Mouse (Mus musculus) heart, adult 2 months (tissue): ENCODE measurements around the gene Gm20696. TPM values are rescaled to one million over a fixed set of nuclear protein-coding genes. Genes with fewer than 3 reads are reported as not detected.

Experiments
- DNase-seq, 2 experiments: peaks; one replicate each; pipeline ENCODE4 v3.0.0; 2021
- H3K27ac ChIP-seq: fragments of 200-600 bp; 2 replicates; pipeline ENCODE4 v1.8.1; 2022
- H3K27me3 ChIP-seq: fragments of 200-500 bp; 2 replicates; pipeline ENCODE4 v1.6.1; 2012; ENCODE audit warnings: mild to moderate bottlenecking, low read length, inconsistent platforms, mixed read lengths; ENCODE audit not compliant: control insufficient read depth, insufficient read depth
- H3K36me3 ChIP-seq: fragments of 200-500 bp; 2 replicates; pipeline ENCODE4 v1.6.1; 2012; ENCODE audit warnings: low read length, inconsistent platforms; ENCODE audit not compliant: control insufficient read depth, insufficient read depth
- H3K4me1 ChIP-seq: fragments of 200-500 bp; 2 replicates; pipeline ENCODE4 v1.6.1; 2011; ENCODE audit warnings: low read length; ENCODE audit not compliant: control insufficient read depth, insufficient read depth
- H3K4me3 ChIP-seq: fragments of 200-600 bp; 2 replicates; pipeline ENCODE4 v1.8.1; 2022
- H3K79me2 ChIP-seq: fragments of 200-500 bp; replicated peaks from 2 replicates; pipeline ENCODE4 v1.6.1; 2012; ENCODE audit warnings: mild to moderate bottlenecking, inconsistent platforms, low read length, moderate library complexity, mixed read lengths; ENCODE audit not compliant: control insufficient read depth, insufficient read depth
- H3K9ac ChIP-seq: fragments of 200-500 bp; 2 replicates; pipeline ENCODE4 v1.6.1; 2012; ENCODE audit warnings: low read depth, mild to moderate bottlenecking, control low read depth, inconsistent platforms, low read length, mixed read lengths
- CTCF ChIP-seq: fragments of 200-600 bp; IDR thresholded peaks from 2 replicates; pipeline ENCODE4 v1.8.1; 2022; ENCODE audit warnings: antibody characterized with exemption, mild to moderate bottlenecking, moderate library complexity
- EP300 ChIP-seq: fragments of 200-500 bp; IDR thresholded peaks from 2 replicates; pipeline ENCODE4 v1.6.1; 2011; ENCODE audit warnings: low read depth, low read length, control low read depth; ENCODE audit not compliant: insufficient read depth
- POLR2A ChIP-seq: fragments of 200-500 bp; IDR thresholded peaks from 2 replicates; pipeline ENCODE4 v1.6.1; 2011; ENCODE audit warnings: mild to moderate bottlenecking, low read depth, low read length, control low read depth; ENCODE audit not compliant: insufficient read depth
- WGBS: fragments of 180-500 bp; shearing (Covaris S2); methylation state at CpG from one replicate; pipeline ENCODE4 v1.1.7; 2018; 5-methylcytosine and 5-hydroxymethylcytosine counted together
- intact Hi-C: fragments of 180-260 bp; cut with DNase I; formaldehyde crosslinking; loops from one replicate; pipeline ENCODE4 v1.15.1; 2025
- polyA plus RNA-seq: library from polyadenylated mRNA; depleted of rRNA; stranded (reverse); fragments of >200 nt; gene quantifications from 2 replicates; pipeline ENCODE4 v1.2.3, GENCODE M21; 2012
- total RNA-seq, 2 experiments: library from RNA; stranded (reverse); gene quantifications; 2 replicates each; pipeline ENCODE4 v1.2.3; 2021

Gm20696 gene
- total and polyA plus RNA-seq, 3 experiments: 0.61 to 1.7 (median 1.4) TPM

GRCm38 (mm10) chr6:99364545-99364944 lies 302.1 kb downstream of the Gm20696 start:
- H3K79me2 ChIP-seq: no peaks in the 10 kb centered on the region
- TF ChIP-seq EP300 (no peak), CTCF (no peak), POLR2A (no peak)
- H3K27me3 ChIP-seq: no peaks in the 10 kb centered on the region
- peaks cover 10% of the 10 kb centered on the region for H3K4me1 ChIP-seq
- no peak overlapping the region for H3K9ac ChIP-seq
- H3K36me3 ChIP-seq: no peaks in the 10 kb centered on the region; the same call in 1 of the 2 replicates
- no peak overlapping the region for H3K4me3 ChIP-seq
- H3K27ac ChIP-seq: no peak overlapping the region
- DNase-seq: no peak
- whole genome bisulfite sequencing: 47% methylated on average over 6 of the region's 6 CpGs
- intact Hi-C loops: no loop called here

DNA sequence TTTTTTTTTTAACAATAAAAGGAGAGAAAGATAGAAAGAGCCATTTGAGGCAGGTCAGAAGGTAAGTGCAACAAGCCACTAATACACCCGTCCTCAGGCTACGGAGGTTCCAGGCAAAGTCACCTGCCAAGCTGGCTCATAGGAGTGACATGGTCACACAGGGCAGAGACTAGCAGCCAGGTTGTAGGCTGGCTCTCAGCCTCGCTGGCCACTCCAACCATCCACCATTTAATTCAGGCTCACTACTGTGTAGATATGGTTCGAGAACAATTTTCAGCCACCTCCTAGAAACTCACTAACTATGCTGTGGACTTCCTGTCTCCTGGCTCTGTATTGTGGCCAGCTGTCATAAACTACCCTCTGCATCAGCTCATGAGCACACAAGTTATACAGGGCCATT lies 306.0 kb downstream of the Gm20696 start:
- WGBS: 35% methylated on average over 4 of the region's 4 CpGs
- intact Hi-C loops: no loop called here
- Histone ChIP-seq H3K4me3 (no peak overlapping the region), H3K4me1 (peaks cover 14% of the 10 kb centered on the region), H3K27me3 (no peaks in the 10 kb centered on the region), H3K27ac (peak overlapping the region; percentile 73), H3K79me2 (no peaks in the 10 kb centered on the region), H3K36me3 (no peaks in the 10 kb centered on the region), H3K9ac (no peak overlapping the region)
- TF ChIP-seq CTCF: no peak
- TF ChIP-seq EP300: no peak
- no peak for DNase-seq

GRCm38 (mm10) chr6:99359765-99360499 lies 306.7 kb downstream of the Gm20696 start:
- H3K27me3 ChIP-seq: no peaks in the 10 kb centered on the region
- H3K79me2 ChIP-seq: no peaks in the 10 kb centered on the region
- H3K9ac ChIP-seq: no peak overlapping the region
- no peak overlapping the region for H3K4me3 ChIP-seq
- intact Hi-C loops: no loop called here
- DNase-seq: no peak
- peak overlapping the region; percentile 73 for H3K27ac ChIP-seq
- TF ChIP-seq POLR2A (no peak), EP300 (no peak), CTCF (no peak)
- H3K36me3 ChIP-seq: no peaks in the 10 kb centered on the region
- H3K4me1 ChIP-seq: peaks cover 14% of the 10 kb centered on the region
- 29% methylated on average over 6 of the region's 6 CpGs for WGBS

- TF ChIP-seq POLR2A: no peak
- no peak for TF ChIP-seq EP300
- no peak for TF ChIP-seq CTCF
Measured at GRCm38 (mm10) chr6:99359036-99359698, 307.4 kb downstream of the Gm20696 start.

GRCm38 (mm10) chr6:99357931-99358330 lies 308.7 kb downstream of the Gm20696 start:
- no peaks in the 10 kb centered on the region for H3K79me2 ChIP-seq
- no peak overlapping the region for H3K9ac ChIP-seq
- peaks cover 14% of the 10 kb centered on the region for H3K4me1 ChIP-seq
- 92% methylated on average over 2 of the region's 2 CpGs for WGBS
- no peak for TF ChIP-seq EP300
- no peak for TF ChIP-seq CTCF
- no peak for TF ChIP-seq POLR2A
- no peak for DNase-seq
- no peaks in the 10 kb centered on the region for H3K36me3 ChIP-seq
- H3K27me3 ChIP-seq: no peaks in the 10 kb centered on the region
- H3K27ac ChIP-seq: no peak overlapping the region
- intact Hi-C loops: no loop called here
- H3K4me3 ChIP-seq: no peak overlapping the region

More at GRCm38 (mm10) chr6:99359036-99359698, 307.4 kb downstream of the Gm20696 start:
- Histone ChIP-seq H3K4me1 (peaks cover 14% of the 10 kb centered on the region), H3K36me3 (no peaks in the 10 kb centered on the region), H3K9ac (no peak overlapping the region), H3K79me2 (no peaks in the 10 kb centered on the region), H3K27ac (peak overlapping the region; percentile 57), H3K4me3 (no peak overlapping the region), H3K27me3 (no peaks in the 10 kb centered on the region)
- intact Hi-C loops: no loop called here
- no peak for DNase-seq
- WGBS: 50% methylated on average over 9 of the region's 9 CpGs

GRCm38 (mm10) chr6:99354338-99354737 lies 312.3 kb downstream of the Gm20696 start:
- Histone ChIP-seq H3K27me3 (no peaks in the 10 kb centered on the region), H3K9ac (no peak overlapping the region), H3K4me1 (peaks cover 4% of the 10 kb centered on the region; the same call in 1 of the 2 replicates), H3K4me3 (no peak overlapping the region), H3K27ac (no peak overlapping the region), H3K79me2 (no peaks in the 10 kb centered on the region), H3K36me3 (no peaks in the 10 kb centered on the region)
- 55% methylated on average over 2 of the region's 2 CpGs for WGBS
- no peak for TF ChIP-seq POLR2A
- no peak for TF ChIP-seq EP300
- peak; percentile 12; the same call in 1 of the 2 replicates for TF ChIP-seq CTCF
- intact Hi-C loops: no loop called here
- no peak for DNase-seq
